ENCODE assay signal across 24 mouse cellular contexts in the genomic region with DNA sequence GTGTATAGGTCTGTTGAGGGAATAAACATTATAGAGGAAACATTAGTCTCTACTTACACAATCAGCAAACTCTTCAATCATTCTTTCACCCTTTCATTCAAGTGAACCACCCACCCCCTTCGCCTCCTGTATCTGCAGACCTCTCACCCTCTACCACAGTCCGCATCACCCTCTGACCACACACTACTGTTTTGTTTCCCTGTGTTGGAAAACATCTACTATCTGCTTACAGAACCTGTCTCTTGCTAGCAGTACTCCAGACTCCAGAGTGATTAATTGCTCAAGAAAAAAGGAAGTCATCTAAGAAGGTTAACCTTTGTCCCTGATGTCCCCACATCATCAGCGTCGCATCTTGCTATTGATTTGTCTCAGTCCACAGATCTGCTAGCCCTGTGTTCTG.
A peak's percentile ranks its signal among the peaks of the same experiment; 100 is the strongest.
DNase-seq lines count a peak whose midpoint lies in the region; ATAC-seq and TF ChIP-seq lines count a peak whose summit lies in the region.
"Had no signal": no experiment of that assay in that cellular context is flagged by ENCODE, and none has a peak within 500 bp of the region (broad histone marks: within the 10 kb centered on the region; RNA-seq: fewer than 3 reads in every experiment).

No protein-coding gene starts in this region.

- WGBS in cerebellum, adult 2 months, result 93% methylated on average over 4 of the region's 4 CpGs

- peak; percentile 76 for ATAC-seq in granulocyte monocyte progenitor cell, adult 5-6 weeks (replicated peaks; ENCODE audit: poor library complexity, severe bottlenecking)
- ATAC-seq in megakaryocyte progenitor cell, adult 5-6 weeks (replicated peaks; ENCODE audit: poor library complexity), result peak; percentile 52; the same call in 1 of the 2 replicates
- ATAC-seq: activated CD4-positive, CD25-positive, alpha-beta regulatory T cell, adult 4 months; forebrain, embryonic 14.5 days; forebrain, postnatal 0 days had no signal

- H3K27ac ChIP-seq in cerebellum, adult 2 months (ENCODE audit: insufficient read depth, low read length), result peak overlapping the region; percentile 28; the same call in 1 of the 2 replicates
- H3K27ac ChIP-seq: embryonic facial prominence, embryonic 12.5 days; embryonic facial prominence, embryonic 15.5 days; heart, adult 2 months; heart, embryonic 10.5 days; heart, embryonic 13.5 days; hindbrain, embryonic 12.5 days; hindbrain, embryonic 15.5 days had no signal

- no peak overlapping the region for H3K4me3 ChIP-seq in cerebellum, adult 2 months (replicated peaks; ENCODE audit: insufficient read depth, low read depth, low read length)
- H3K4me3 ChIP-seq: embryonic facial prominence, embryonic 12.5 days; embryonic facial prominence, embryonic 15.5 days; heart, adult 2 months; heart, embryonic 10.5 days; heart, embryonic 13.5 days; hindbrain, embryonic 12.5 days; hindbrain, embryonic 15.5 days had no signal

- TF ChIP-seq CTCF in cerebellum, adult 2 months (IDR thresholded peaks at IDR 0.05; ENCODE audit: borderline replicate concordance, insufficient read depth, low read depth, low read length), result no peak

- no peaks in the 10 kb centered on the region for H3K27me3 ChIP-seq in cerebellum, adult 2 months (ENCODE audit: control insufficient read depth, insufficient read depth, low read length)
- H3K27me3 ChIP-seq: embryonic facial prominence, embryonic 12.5 days; embryonic facial prominence, embryonic 15.5 days; heart, embryonic 13.5 days; hindbrain, embryonic 12.5 days; hindbrain, embryonic 15.5 days had no signal

- no peak for TF ChIP-seq POLR2A in cerebellum, adult 2 months (IDR thresholded peaks at IDR 0.05; ENCODE audit: borderline replicate concordance, insufficient read depth, low read length)

- DNase-seq in cerebellum, adult 2 months, result no peak
- DNase-seq in cerebellum, postnatal 4 days (ENCODE audit: low spot score in 2 of 2), result no peak
- DNase-seq in frontal cortex, postnatal 14 days (ENCODE audit: low spot score in 2 of 2), result no peak
- no peak for DNase-seq in kidney, postnatal 14 days
- DNase-seq: adrenal gland, adult 8-10 months; adrenal gland, postnatal 25 days; cerebellum, adult 11-12 months; cerebellum, adult 9-10 months; cerebellum, postnatal 14 days; forebrain, postnatal 0 days; gastrocnemius, postnatal 25 days; heart, adult 2 months; heart, postnatal 14 days; heart, postnatal 4 days had no signal

- peaks cover 2% of the 10 kb centered on the region; the same call in 1 of the 2 replicates for H3K4me1 ChIP-seq in cerebellum, adult 2 months (ENCODE audit: control insufficient read depth, insufficient read depth, low read length)
- H3K4me1 ChIP-seq: embryonic facial prominence, embryonic 12.5 days; embryonic facial prominence, embryonic 15.5 days; hindbrain, embryonic 12.5 days; hindbrain, embryonic 15.5 days had no signal
